In genomic region chr11:80489882-80490196, GRCm38 (mm10) we compare ENCODE assay signal across 8 mouse cellular contexts. TPM values are rescaled to one million over a fixed set of nuclear protein-coding genes. Genes with fewer than 3 reads are reported as not detected.
DNase-seq lines count a peak whose midpoint lies in the region; ATAC-seq lines count a peak whose summit lies in the region.

No protein-coding gene starts in this region.

- no peaks in the 10 kb centered on the region for H3K9me3 ChIP-seq in heart, embryonic 11.5 days (replicated peaks; ENCODE audit: control insufficient read depth, low read length)

- H3K9ac ChIP-seq in heart, embryonic 11.5 days (ENCODE audit: low read depth, low read length): no peak overlapping the region

- no peak overlapping the region for H3K4me3 ChIP-seq in heart, embryonic 11.5 days (ENCODE audit: low read depth, low read length)

- ATAC-seq in hematopoietic stem cell, adult 5-6 weeks (replicated peaks in 1 of 2; ENCODE audit: insufficient read depth in 1 of 2, low FRiP score in 2 of 2, low TSS enrichment in 1 of 2, low read depth in 1 of 2, poor library complexity in 2 of 2, severe bottlenecking in 2 of 2): peak; percentile 80 to 81
- ATAC-seq in megakaryocyte progenitor cell, adult 5-6 weeks (replicated peaks; ENCODE audit: poor library complexity): peak; percentile 84
- ATAC-seq in heart, embryonic 11.5 days (replicated peaks; ENCODE audit: insufficient number of reproducible peaks, low FRiP score, low TSS enrichment): no peak

- H3K4me2 ChIP-seq in heart, embryonic 11.5 days: no peak overlapping the region

- no peaks in the 10 kb centered on the region for H3K36me3 ChIP-seq in heart, embryonic 11.5 days (ENCODE audit: control insufficient read depth, insufficient read depth, low read length)

- DNase-seq in 416B (ENCODE audit: low read depth): peak; percentile 81
- DNase-seq in CD4-positive, CD25-positive, alpha-beta regulatory T cell, adult 2 months (ENCODE audit: low read depth, low spot score): peak; percentile 46
- DNase-seq in retina, postnatal 1 day: no peak
- DNase-seq in kidney, adult 9 months: no peak
- DNase-seq in heart, postnatal 4 days: no peak

- H3K4me1 ChIP-seq in heart, embryonic 11.5 days (ENCODE audit: control insufficient read depth, insufficient read depth, low read length): peaks cover 37% of the 10 kb centered on the region

- no peaks in the 10 kb centered on the region for H3K27me3 ChIP-seq in heart, embryonic 11.5 days (ENCODE audit: control insufficient read depth, insufficient read depth, low read length)

- H3K27ac ChIP-seq in heart, embryonic 11.5 days (ENCODE audit: low read depth, low read length): no peak overlapping the region

- WGBS in heart, embryonic 11.5 days (ENCODE audit: insufficient replicate concordance): 47% methylated on average over 5 of the region's 5 CpGs

RNA-seq across cellular contexts. Expression of gene Cdk5r1, which starts 13.0 kb away (rescaled TPM):
- total RNA-seq in hematopoietic stem cell, adult 5-6 weeks (2017): 1.1 and 4.3 TPM in 2 replicates
- 5.0 and 5.8 TPM in 2 replicates for total RNA-seq in megakaryocyte progenitor cell, adult 5-6 weeks (2015)
- total RNA-seq in megakaryocyte progenitor cell, adult 5-6 weeks (2017): 5.5 and 5.7 TPM in 2 replicates
- total RNA-seq in heart, postnatal 4 days (2021): 1 to 10 TPM; 1.2 to 1.8 TPM
- polyA plus RNA-seq in heart, embryonic 11.5 days (2014; fragmentation: Nextera tagmentation; extraction: Ambion mirVana): 0.51 and 0.74 TPM in 2 replicates

Comparison
In these comparisons a context has a peak if more than half of its experiments do, and no peak if none do; other contexts are left out.
1. DNase-seq: peak in 416B (single experiment) and CD4-positive, CD25-positive, alpha-beta regulatory T cell, adult 2 months (single experiment); none in retina, postnatal 1 day (single experiment), kidney, adult 9 months (single experiment) and heart, postnatal 4 days (single experiment).